Mouse (Mus musculus) lung, postnatal 0 days (tissue): Measurements from ENCODE around the gene Eif2ak3. TPM values are rescaled to one million over a fixed set of nuclear protein-coding genes. Genes with fewer than 3 reads are reported as not detected.
A peak's percentile ranks its signal among the peaks of the same experiment; 100 is the strongest.

Source experiments
- ATAC-seq: fragments of 200-750 bp; cut with Nextera tagmentation; 2 replicates; pipeline ENCODE4 v1.8.0; 2017; ENCODE audit warnings: moderate library complexity
- DNase-seq: peaks from one replicate; pipeline ENCODE4 v3.0.0-alpha.2; 2016; ENCODE audit warnings: low spot score
- H3K27ac ChIP-seq: fragments of 300-500 bp; sonication (generic); 2 replicates; pipeline ENCODE4 v1.5.1; 2014; ENCODE audit warnings: antibody characterized with exemption, mild to moderate bottlenecking, low read length, mixed read lengths
- H3K27me3 ChIP-seq: fragments of 300-500 bp; sonication (generic); replicated peaks from 2 replicates; pipeline ENCODE4 v1.6.1; 2014; ENCODE audit warnings: low read length, mixed read lengths; ENCODE audit not compliant: insufficient read depth
- H3K36me3 ChIP-seq: fragments of 300-500 bp; sonication (generic); 2 replicates; pipeline ENCODE4 v1.6.1; 2014; ENCODE audit warnings: low read length, mixed read lengths; ENCODE audit not compliant: insufficient read depth
- H3K4me1 ChIP-seq: fragments of 300-500 bp; sonication (generic); 2 replicates; pipeline ENCODE4 v1.6.1; 2014; ENCODE audit warnings: antibody characterized with exemption, low read depth, low read length, mixed read lengths; ENCODE audit not compliant: insufficient read depth
- H3K4me2 ChIP-seq: fragments of 300-500 bp; sonication (generic); replicated peaks from 2 replicates; pipeline ENCODE4 v1.6.1; 2014; ENCODE audit warnings: low read depth, mild to moderate bottlenecking, low read length, moderate library complexity, mixed read lengths
- H3K4me3 ChIP-seq: fragments of 300-500 bp; sonication (generic); 2 replicates; pipeline ENCODE4 v1.5.1; 2014; ENCODE audit warnings: low read depth, low read length
- H3K9ac ChIP-seq: fragments of 300-500 bp; sonication (generic); replicated peaks from 2 replicates; pipeline ENCODE4 v1.6.1; 2014; ENCODE audit warnings: low read depth, mild to moderate bottlenecking
- H3K9me3 ChIP-seq: fragments of 300-500 bp; sonication (generic); 2 replicates; pipeline ENCODE4 v1.6.1; 2016; ENCODE audit warnings: low read length, mixed read lengths
- CTCF ChIP-seq: IDR thresholded peaks from 2 replicates; pipeline ENCODE4 v1.5.1; 2016; ENCODE audit warnings: antibody characterized with exemption, mild to moderate bottlenecking
- EP300 ChIP-seq: IDR thresholded peaks from 2 replicates; pipeline ENCODE4 v1.6.1; 2016; ENCODE audit warnings: antibody characterized with exemption, mild to moderate bottlenecking, control low read depth
- WGBS: fragments of 180-500 bp; shearing (Covaris S2); extraction: QIAGEN DNeasy Blood & Tissue Kit; methylation state at CpG from one replicate; pipeline ENCODE4 v1.1.7; 2014; 5-methylcytosine and 5-hydroxymethylcytosine counted together
- polyA plus RNA-seq: library from polyadenylated mRNA; unstranded; fragments of >200 nt; fragmentation: Nextera tagmentation; extraction: Ambion mirVana; gene quantifications from 2 replicates; pipeline ENCODE4 v1.2.1, GENCODE M21; 2015

Gene Eif2ak3
- polyA plus RNA-seq, 1 experiment from 2014 or later, result 8.6 TPM

DNA sequence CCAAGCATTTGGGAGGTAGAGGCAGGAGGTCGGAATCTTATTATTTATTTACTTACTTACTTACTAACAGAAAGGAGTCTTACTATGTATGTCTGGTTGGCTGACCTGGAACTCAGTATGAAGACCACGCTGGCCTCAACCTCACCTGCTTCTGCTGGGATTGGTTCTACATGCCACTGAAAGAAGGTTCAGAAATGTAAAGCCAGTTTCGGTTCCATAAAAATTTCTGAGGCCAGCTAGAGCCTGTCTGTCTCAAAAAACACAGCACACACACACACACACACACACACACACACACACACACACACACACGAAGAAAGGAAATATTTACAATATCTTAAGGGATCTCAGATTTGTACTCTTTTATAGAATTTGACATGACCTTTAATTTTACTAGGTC, 66.0 kb downstream of the Eif2ak3 start:
- no peak overlapping the region for H3K4me2 ChIP-seq
- DNase-seq, result no peak
- H3K36me3 ChIP-seq, result no peaks in the 10 kb centered on the region
- H3K9ac ChIP-seq, result no peak overlapping the region
- H3K27me3 ChIP-seq, result 0 out of 2 replicates have a peak, but pooled peaks cover 7% of the 10 kb centered on the region
- H3K4me3 ChIP-seq, result no peak overlapping the region
- no peak for ATAC-seq
- no peaks in the 10 kb centered on the region for H3K9me3 ChIP-seq
- H3K27ac ChIP-seq, result no peak overlapping the region
- WGBS, result 66% methylated on average over 4 of the region's 4 CpGs
- no peaks in the 10 kb centered on the region for H3K4me1 ChIP-seq
- no peak for TF ChIP-seq EP300
- no peak for TF ChIP-seq CTCF

DNA sequence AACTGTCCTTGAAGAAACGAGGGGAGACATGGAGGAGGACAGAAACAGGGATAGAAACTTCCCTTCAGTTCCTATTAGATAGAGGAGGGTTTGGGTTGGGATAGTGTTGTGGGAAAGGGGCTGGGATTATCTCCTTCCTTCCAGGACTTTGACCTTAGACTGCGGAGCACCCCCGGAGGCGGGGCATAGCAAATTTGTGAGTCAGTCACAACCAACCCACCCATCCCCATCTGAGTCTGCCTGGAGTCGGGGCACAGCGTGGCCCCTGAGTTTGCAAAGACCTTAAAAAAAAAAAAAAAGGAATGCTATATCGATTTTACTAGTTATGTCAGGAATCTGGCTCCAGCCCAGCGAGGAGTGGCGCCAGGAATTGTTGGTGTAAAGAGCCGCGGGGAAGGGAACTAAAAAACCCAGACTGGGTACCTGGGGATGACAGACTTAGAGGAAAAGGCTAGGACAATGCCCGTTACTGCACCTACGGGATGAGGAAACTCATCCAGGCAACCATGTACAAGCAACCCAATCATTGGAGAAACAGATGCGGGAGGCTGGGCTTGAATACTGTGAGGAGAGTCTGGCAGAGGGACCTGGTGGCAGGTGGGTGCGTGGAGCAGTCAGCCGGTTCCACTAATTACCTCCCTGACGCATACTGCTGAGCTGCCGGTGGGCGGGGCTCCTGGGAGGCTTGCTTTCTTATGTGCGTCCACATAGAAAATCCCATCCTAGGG, 67.5 kb downstream of the Eif2ak3 start:
- Histone ChIP-seq H3K36me3 (no peaks in the 10 kb centered on the region), H3K27me3 (0 out of 2 replicates have a peak, but pooled peaks cover 7% of the 10 kb centered on the region), H3K27ac (no peak overlapping the region), H3K4me1 (no peaks in the 10 kb centered on the region), H3K9me3 (no peaks in the 10 kb centered on the region), H3K4me3 (no peak overlapping the region), H3K9ac (no peak overlapping the region), H3K4me2 (no peak overlapping the region; the same call in 1 of the 2 replicates)
- TF ChIP-seq EP300 (no peak), CTCF (no peak)
- DNase-seq, result no peak
- WGBS, result 17% methylated on average over 20 of the region's 20 CpGs
- no peak for ATAC-seq

GRCm38 (mm10) chr6:70912396-70912765, 68.1 kb downstream of the Eif2ak3 start:
- Histone ChIP-seq H3K4me3 (no peak overlapping the region), H3K27ac (no peak overlapping the region), H3K9ac (no peak overlapping the region), H3K27me3 (0 out of 2 replicates have a peak, but pooled peaks cover 7% of the 10 kb centered on the region), H3K4me1 (no peaks in the 10 kb centered on the region), H3K4me2 (no peak overlapping the region), H3K36me3 (no peaks in the 10 kb centered on the region), H3K9me3 (no peaks in the 10 kb centered on the region)
- 48% methylated on average over 7 of the region's 7 CpGs for WGBS
- no peak for ATAC-seq
- TF ChIP-seq EP300 (no peak), CTCF (no peak)
- DNase-seq, result no peak

- ATAC-seq (no peak), DNase-seq (no peak)
- WGBS, result 89% methylated on average over 3 of the region's 3 CpGs
- H3K9ac ChIP-seq, result no peak within 1 kb of the TSS
- H3K27me3 ChIP-seq, result no peaks in the 10 kb centered on the region
- no peak within 1 kb of the TSS for H3K4me2 ChIP-seq
- no peaks in the 10 kb centered on the region for H3K9me3 ChIP-seq
- H3K4me3 ChIP-seq, result no peak within 1 kb of the TSS
- no peaks in the 10 kb centered on the region for H3K36me3 ChIP-seq
- TF ChIP-seq CTCF (no peak), EP300 (no peak)
- no peaks in the 10 kb centered on the region for H3K4me1 ChIP-seq
- H3K27ac ChIP-seq, result no peak within 1 kb of the TSS
Measured at GRCm38 (mm10) chr6:70918827-70919226, 74.5 kb downstream of the Eif2ak3 start, which contains the start of gene Tex37. Gene Tex37 (minus strand): TSS chr6:70918927.

- 8% methylated on average over 22 of the region's 22 CpGs for WGBS
Measured at GRCm38 (mm10) chr6:70921274-70922074, 77.2 kb downstream of the Eif2ak3 start.

DNA sequence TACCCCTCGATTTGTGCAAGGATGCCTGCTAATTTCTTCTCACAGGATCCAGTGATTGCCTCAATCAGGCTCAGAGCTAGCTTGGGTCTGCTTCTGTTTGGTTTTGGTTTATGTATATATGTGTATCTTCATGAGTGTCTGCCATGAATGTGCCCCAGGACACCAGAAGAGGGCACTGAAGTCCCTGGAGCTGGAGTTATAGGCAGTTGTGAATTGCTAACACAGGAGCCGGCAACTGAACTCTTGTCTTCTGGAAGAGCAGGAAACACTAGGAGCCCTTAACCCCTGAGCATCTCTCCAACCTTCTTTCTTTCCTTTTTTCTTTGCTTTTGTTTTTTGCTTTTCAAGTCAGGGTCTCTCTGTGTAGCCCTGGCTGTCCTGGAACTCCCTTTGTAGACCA, 87.5 kb downstream of the Eif2ak3 start:
- Histone ChIP-seq H3K4me1 (no peaks in the 10 kb centered on the region), H3K36me3 (no peaks in the 10 kb centered on the region), H3K27me3 (no peaks in the 10 kb centered on the region), H3K9me3 (no peaks in the 10 kb centered on the region), H3K4me3 (no peak overlapping the region), H3K9ac (no peak overlapping the region), H3K27ac (no peak overlapping the region), H3K4me2 (no peak overlapping the region)
- 83% methylated on average over 2 of the region's 2 CpGs for WGBS
- DNase-seq, result no peak
- ATAC-seq, result no peak
- no peak for TF ChIP-seq EP300
- TF ChIP-seq CTCF, result no peak

More at GRCm38 (mm10) chr6:70921274-70922074, 77.2 kb downstream of the Eif2ak3 start:
- ATAC-seq, result no peak; the same call in 1 of the 2 replicates
- Histone ChIP-seq H3K4me2 (peak overlapping the region; percentile 39; the same call in 1 of the 2 replicates), H3K27ac (no peak overlapping the region), H3K4me1 (no peaks in the 10 kb centered on the region), H3K9ac (no peak overlapping the region), H3K36me3 (no peaks in the 10 kb centered on the region), H3K27me3 (no peaks in the 10 kb centered on the region), H3K4me3 (no peak overlapping the region), H3K9me3 (no peaks in the 10 kb centered on the region)
- peak; percentile 49 for DNase-seq
- TF ChIP-seq EP300 (no peak), CTCF (peak; percentile 75)
